Mouse (Mus musculus) heart, postnatal 0 days (tissue): ENCODE data around the gene Tmem150a.

Experiments used
- CTCF ChIP-seq: IDR thresholded peaks from 2 replicates; pipeline ENCODE4 v1.5.1; 2016; ENCODE audit warnings: antibody characterized with exemption, control low read depth, low read depth
- EP300 ChIP-seq: IDR thresholded peaks from 2 replicates; pipeline ENCODE4 v1.6.1; 2016; ENCODE audit warnings: antibody characterized with exemption, low read depth

DNA sequence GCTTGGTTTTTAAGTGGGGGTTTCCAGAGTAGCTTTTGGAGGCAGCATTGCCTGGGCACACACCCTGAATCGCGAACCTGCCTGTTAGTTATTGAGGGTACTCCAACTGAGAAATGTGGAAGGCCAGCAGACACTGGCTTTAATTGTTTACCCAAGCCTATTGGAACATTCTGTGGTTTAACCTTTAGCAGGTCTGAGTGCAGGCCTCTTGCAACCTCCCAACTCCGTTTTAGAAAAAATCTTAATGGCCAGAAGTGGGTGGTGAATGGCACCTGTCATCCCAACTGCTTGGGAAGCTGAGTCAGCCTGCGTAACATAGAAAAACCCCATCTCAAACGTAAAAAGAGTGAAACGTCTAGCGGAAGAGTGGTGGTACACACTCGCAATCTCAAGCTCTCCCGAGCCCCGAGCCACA lies 41.6 kb downstream of the Tmem150a start:
- TF ChIP-seq EP300 (no peak), CTCF (no peak)
